Mouse (Mus musculus) thymus, adult 2 months (tissue): Measurements from ENCODE around the gene Adam12.

Experiments used
- CTCF ChIP-seq: fragments of 200-500 bp; IDR thresholded peaks from 2 replicates; pipeline ENCODE4 v1.5.1; 2012; ENCODE audit warnings: mild to moderate bottlenecking, control low read depth, low read length, moderate library complexity, borderline replicate concordance; ENCODE audit not compliant: control insufficient read depth, poor library complexity, insufficient read depth; ENCODE audit errors: extremely low read depth
- POLR2A ChIP-seq: fragments of 200-500 bp; IDR thresholded peaks from 2 replicates; pipeline ENCODE4 v1.6.1; 2012; ENCODE audit warnings: mild to moderate bottlenecking, low read length, control low read depth, moderate library complexity; ENCODE audit not compliant: control insufficient read depth, poor library complexity, insufficient read depth; ENCODE audit errors: extremely low read depth

GRCm38 (mm10) chr7:134170180-134170910, 61.6 kb downstream of the Adam12 start:
- no peak for TF ChIP-seq POLR2A
- TF ChIP-seq CTCF, result no peak
